Mouse (Mus musculus) limb, embryonic 13.5 days (tissue): ENCODE data around the gene Insyn1. TPM values are rescaled to one million over a fixed set of nuclear protein-coding genes. Genes with fewer than 3 reads are reported as not detected.

Source experiments
- ATAC-seq: fragments of 200-750 bp; cut with Nextera tagmentation; 2 replicates; pipeline ENCODE4 v1.8.0; 2017; ENCODE audit warnings: low read depth, moderate number of reproducible peaks, moderate TSS enrichment; ENCODE audit not compliant: low FRiP score
- H3K27ac ChIP-seq: fragments of 300-500 bp; sonication (generic); 2 replicates; pipeline ENCODE4 v1.5.1; 2015; ENCODE audit warnings: inconsistent platforms, mild to moderate bottlenecking, moderate library complexity
- H3K27me3 ChIP-seq: fragments of 300-500 bp; sonication (generic); 2 replicates; pipeline ENCODE4 v1.6.1; 2015; ENCODE audit warnings: mild to moderate bottlenecking, inconsistent platforms
- H3K36me3 ChIP-seq: fragments of 300-500 bp; sonication (generic); 2 replicates; pipeline ENCODE4 v1.6.1; 2015; ENCODE audit warnings: inconsistent platforms, mild to moderate bottlenecking, moderate library complexity
- H3K4me1 ChIP-seq: fragments of 300-500 bp; sonication (generic); 2 replicates; pipeline ENCODE4 v1.6.1; 2015; ENCODE audit warnings: inconsistent platforms
- H3K4me2 ChIP-seq: fragments of 300-500 bp; sonication (generic); replicated peaks from 2 replicates; pipeline ENCODE4 v1.6.1; 2015; ENCODE audit warnings: inconsistent platforms, mild to moderate bottlenecking, moderate library complexity
- H3K4me3 ChIP-seq: fragments of 300-500 bp; sonication (generic); 2 replicates; pipeline ENCODE4 v1.5.1; 2015; ENCODE audit warnings: moderate library complexity, mild to moderate bottlenecking, inconsistent platforms
- H3K9ac ChIP-seq: fragments of 300-500 bp; sonication (generic); 2 replicates; pipeline ENCODE4 v1.6.1; 2015; ENCODE audit warnings: mild to moderate bottlenecking, inconsistent platforms
- H3K9me3 ChIP-seq: fragments of 300-500 bp; sonication (generic); 2 replicates; pipeline ENCODE4 v1.6.1; 2016; ENCODE audit warnings: inconsistent platforms
- WGBS: fragments of 180-500 bp; shearing (Covaris S2); methylation state at CpG from one replicate; pipeline ENCODE4 v1.1.7; 2015; 5-methylcytosine and 5-hydroxymethylcytosine counted together
- polyA plus RNA-seq: library from polyadenylated mRNA; unstranded; fragments of >200 nt; fragmentation: Nextera tagmentation; extraction: Ambion mirVana; gene quantifications from 2 replicates; pipeline ENCODE4 v1.2.1, GENCODE M21; 2015

Gene Insyn1
- polyA plus RNA-seq, 1 experiment from 2014 or later = 3.6 TPM

DNA sequence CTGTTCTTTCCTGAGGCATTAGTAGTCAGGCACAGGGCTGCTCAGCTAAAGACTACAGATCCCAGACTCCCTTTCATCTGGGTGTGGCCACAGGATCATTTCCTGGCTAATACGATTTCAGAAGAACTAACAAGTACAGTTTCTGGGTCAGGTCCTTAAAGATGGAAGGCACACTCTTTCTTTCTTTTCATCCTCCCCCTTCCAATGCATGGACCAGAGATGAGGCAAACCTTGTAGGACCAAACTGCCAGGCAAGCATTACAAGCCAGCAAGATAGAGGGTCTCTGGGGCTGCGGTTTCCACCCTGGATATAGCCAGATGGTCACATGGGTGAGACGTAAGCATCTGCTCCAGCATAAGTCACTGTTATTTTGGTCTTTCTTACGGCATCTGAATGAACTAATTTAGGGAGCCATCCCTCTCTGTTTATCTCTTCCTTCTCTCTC, 56.5 kb downstream of the Insyn1 start:
- 71% methylated on average over 4 of the region's 4 CpGs for WGBS
- Histone ChIP-seq H3K4me1 (peaks cover 54% of the 10 kb centered on the region), H3K36me3 (peaks cover 8% of the 10 kb centered on the region), H3K27ac (no peak overlapping the region), H3K9me3 (no peaks in the 10 kb centered on the region), H3K4me3 (no peak overlapping the region), H3K9ac (no peak overlapping the region), H3K4me2 (no peak overlapping the region), H3K27me3 (no peaks in the 10 kb centered on the region)
- no peak for ATAC-seq

DNA sequence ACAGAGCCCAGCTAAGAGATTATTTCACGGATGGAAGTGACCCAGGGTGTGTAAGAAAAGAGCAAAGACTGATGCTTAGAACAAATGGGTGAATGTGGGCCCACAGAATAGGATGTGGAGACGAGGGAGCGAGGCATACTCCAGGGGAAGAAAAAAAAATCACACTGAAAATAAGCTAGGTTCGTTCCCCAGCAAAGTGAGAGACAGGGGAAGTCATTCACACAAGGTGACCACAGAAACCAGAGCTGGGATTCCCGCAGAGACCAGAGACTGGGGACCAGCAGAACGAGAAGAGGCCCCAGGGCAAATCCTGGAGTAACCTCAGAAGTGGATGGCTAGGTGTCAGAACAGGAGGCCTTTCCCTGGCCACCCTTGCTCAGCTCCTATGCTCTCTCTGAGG, 57.0 kb downstream of the Insyn1 start:
- H3K27ac ChIP-seq = no peak overlapping the region
- no peaks in the 10 kb centered on the region for H3K27me3 ChIP-seq
- 58% methylated on average over 6 of the region's 6 CpGs for WGBS

DNA sequence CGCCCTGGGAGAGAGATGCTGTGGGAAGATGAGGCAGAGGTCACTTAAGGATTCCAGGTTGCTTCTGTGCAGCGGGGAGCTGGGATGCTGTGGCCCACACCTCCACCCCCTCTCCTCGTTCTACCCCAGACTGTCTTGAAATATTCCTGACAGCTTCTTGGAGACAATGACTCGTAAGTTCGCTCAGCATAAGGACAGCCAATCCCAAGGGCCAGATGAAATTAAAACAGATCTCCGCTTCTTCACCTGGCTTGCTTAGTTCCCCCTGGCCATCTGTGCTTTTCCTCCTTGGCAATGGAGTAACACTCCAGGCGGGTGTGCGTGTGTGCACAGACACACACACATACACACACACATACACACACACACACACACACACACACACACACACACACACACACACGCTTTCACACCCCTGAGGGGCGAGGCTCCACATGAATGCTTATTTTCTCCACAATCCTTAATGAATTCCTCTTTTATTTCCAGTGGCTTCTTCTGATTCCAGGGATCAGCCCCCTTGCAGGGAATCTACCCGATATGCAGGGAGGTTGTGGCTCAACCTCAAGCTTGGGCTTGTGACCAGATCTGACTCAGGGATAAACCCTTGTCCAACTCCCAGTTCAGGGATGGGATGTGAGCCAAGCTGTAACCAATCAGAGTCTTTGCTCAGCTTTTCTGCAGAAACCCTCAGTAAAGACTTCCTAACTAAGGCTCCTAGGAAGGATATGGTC, 58.4 kb downstream of the Insyn1 start:
- no peak for ATAC-seq
- no peak overlapping the region for H3K4me2 ChIP-seq
- no peaks in the 10 kb centered on the region for H3K9me3 ChIP-seq
- H3K4me1 ChIP-seq = peaks cover 50% of the 10 kb centered on the region
- no peak overlapping the region for H3K4me3 ChIP-seq
- H3K27ac ChIP-seq = no peak overlapping the region
- H3K27me3 ChIP-seq = no peaks in the 10 kb centered on the region
- H3K36me3 ChIP-seq = no peaks in the 10 kb centered on the region; the same call in none of the 2 replicates
- WGBS = 72% methylated on average over 11 of the region's 11 CpGs
- no peak overlapping the region for H3K9ac ChIP-seq

More for the DNA sequence above, 57.0 kb downstream of the Insyn1 start:
- Histone ChIP-seq H3K36me3 (peaks cover 3% of the 10 kb centered on the region), H3K4me2 (no peak overlapping the region), H3K9me3 (no peaks in the 10 kb centered on the region), H3K4me3 (no peak overlapping the region), H3K9ac (no peak overlapping the region), H3K4me1 (peaks cover 57% of the 10 kb centered on the region)
- no peak for ATAC-seq

DNA sequence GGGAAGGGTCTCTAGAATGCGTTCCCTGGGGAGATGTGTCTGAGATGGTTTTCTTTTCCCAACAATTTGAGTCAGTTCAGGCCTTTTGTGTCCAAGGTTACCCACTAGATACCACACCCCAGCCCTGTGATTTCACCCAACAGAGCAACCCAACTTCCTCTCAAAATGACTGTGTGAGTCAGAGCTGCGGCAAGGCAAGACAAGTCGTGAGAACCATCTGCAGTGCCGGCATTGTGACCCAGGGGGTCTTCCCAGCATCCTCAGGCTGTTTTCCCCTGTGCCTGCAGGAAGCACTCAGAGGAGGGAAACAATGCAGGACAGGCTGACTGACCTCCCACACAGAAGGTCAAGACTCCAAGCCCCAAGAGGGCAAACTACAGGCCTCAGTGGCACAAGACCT, 60.5 kb downstream of the Insyn1 start:
- Histone ChIP-seq H3K4me2 (no peak overlapping the region), H3K9me3 (no peaks in the 10 kb centered on the region), H3K36me3 (no peaks in the 10 kb centered on the region; the same call in none of the 2 replicates), H3K4me1 (peaks cover 59% of the 10 kb centered on the region), H3K27me3 (no peaks in the 10 kb centered on the region), H3K4me3 (no peak overlapping the region), H3K9ac (no peak overlapping the region), H3K27ac (no peak overlapping the region)
- WGBS = 62% methylated on average over 4 of the region's 4 CpGs
- ATAC-seq = no peak

Other genes with a start within 250 kb of the Insyn1 start
- gene Pml, start 238.8 kb upstream of the Insyn1 start, polyA plus RNA-seq = 15.3 and 18.2 TPM in 2 replicates
- 44.2 and 45.6 TPM in 2 replicates for gene Stoml1, start 235.4 kb upstream of the Insyn1 start, polyA plus RNA-seq
- gene Loxl1, start 175.4 kb upstream of the Insyn1 start, polyA plus RNA-seq = 51.3 and 52.2 TPM in 2 replicates
- not detected in 2 replicates for gene Tbc1d21, start 118.1 kb upstream of the Insyn1 start, polyA plus RNA-seq
- gene Cd276, start 66.8 kb downstream of the Insyn1 start, polyA plus RNA-seq = 59.6 and 71.4 TPM in 2 replicates
- gene Nptn, start 93.6 kb downstream of the Insyn1 start, polyA plus RNA-seq = 99.6 and 101 TPM in 2 replicates